Mouse (Mus musculus): Measurements from ENCODE around the gene Gm20498. TPM values are rescaled to one million over a fixed set of nuclear protein-coding genes. Genes with fewer than 3 reads are reported as not detected.
"Not testable (repeated sequence)": the region's sequence is repeated elsewhere in the genome, so short reads cannot be mapped to it uniquely, and the experiment has no call there.

Gm20498 gene
- polyA plus RNA-seq, 2 experiments = 19.3 to 30.2 TPM

DNA sequence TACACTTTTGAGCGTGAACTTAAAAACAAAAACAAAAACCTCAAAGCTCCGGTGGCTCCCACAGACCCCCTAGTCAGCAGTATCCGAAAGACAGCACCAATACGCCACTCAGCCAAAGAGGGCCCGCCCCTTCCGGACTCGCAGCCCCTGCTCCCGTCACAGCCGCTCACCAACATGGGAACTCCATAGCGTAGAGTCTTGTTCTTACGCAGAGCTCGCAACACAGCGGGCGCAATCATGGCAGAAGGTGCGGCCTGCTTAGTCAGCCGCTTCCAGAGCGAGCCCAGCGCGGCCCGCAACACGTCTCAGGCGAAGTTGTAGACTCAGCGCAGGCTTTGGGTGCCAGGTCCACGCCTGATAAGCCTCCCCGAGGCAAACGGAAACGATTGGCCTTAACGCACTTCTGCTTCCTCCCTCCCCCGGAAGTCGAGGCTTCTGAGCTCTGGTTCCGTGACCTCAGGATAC lies 47.9 kb downstream of the Gm20498 start, which contains the start of gene Cox16:
Cox16 (minus strand) TSS at position 401 of the 465 bp plus-strand sequence.
- Histone ChIP-seq H3K27me3 (ENCODE audit: control insufficient read depth, insufficient read depth, low read length) (no peaks in the 10 kb centered on the region), H3K9ac (ENCODE audit: low read depth, low read length, severe bottlenecking) (peak within 1 kb of the TSS; percentile 67), H3K4me1 (ENCODE audit: control insufficient read depth, insufficient read depth, low read length) (0 out of 2 replicates have a peak, but pooled peaks cover 2% of the 10 kb centered on the region), H3K9me3 (ENCODE audit: control insufficient read depth, low read length) (no peaks in the 10 kb centered on the region), H3K4me3 (replicated peaks; ENCODE audit: low read length) (peak within 1 kb of the TSS; percentile 73), H3K27ac (replicated peaks; ENCODE audit: low read depth, low read length) (peak within 1 kb of the TSS; percentile 92), H3K4me2 (replicated peaks; ENCODE audit: low read depth, low read length, severe bottlenecking) (peak within 1 kb of the TSS; percentile 65), H3K36me3 (ENCODE audit: control insufficient read depth, insufficient read depth, low read length) (no peaks in the 10 kb centered on the region)
- peak; percentile 97 for ATAC-seq (ENCODE audit: low FRiP score, low read depth)
- WGBS = under 1% methylated on average over 31 of the region's 31 CpGs
- TF ChIP-seq POLR2A (IDR thresholded peaks at IDR 0.05; ENCODE audit: borderline replicate concordance, extremely low read depth, insufficient read depth, insufficient read length) = no peak
- DNase-seq (ENCODE audit: low spot score) = peak; percentile 86

GRCm38 (mm10) chr12:81484212-81484611 lies 48.5 kb downstream of the Gm20498 start:
- TF ChIP-seq POLR2A (IDR thresholded peaks at IDR 0.05; ENCODE audit: borderline replicate concordance, extremely low read depth, insufficient read depth, insufficient read length) = no peak
- no peaks in the 10 kb centered on the region for H3K36me3 ChIP-seq (ENCODE audit: control insufficient read depth, insufficient read depth, low read length)
- WGBS = 2% methylated on average over 7 of the region's 7 CpGs
- ATAC-seq (ENCODE audit: low FRiP score, low read depth) (no peak), DNase-seq (ENCODE audit: low spot score) (no peak)
- H3K4me1 ChIP-seq (ENCODE audit: control insufficient read depth, insufficient read depth, low read length) = 0 out of 2 replicates have a peak, but pooled peaks cover 2% of the 10 kb centered on the region
- peak overlapping the region; percentile 92 for H3K27ac ChIP-seq (replicated peaks; ENCODE audit: low read depth, low read length)
- peak overlapping the region; percentile 65 for H3K4me2 ChIP-seq (replicated peaks; ENCODE audit: low read depth, low read length, severe bottlenecking)
- no peaks in the 10 kb centered on the region for H3K9me3 ChIP-seq (ENCODE audit: control insufficient read depth, low read length)
- H3K9ac ChIP-seq (ENCODE audit: low read depth, low read length, severe bottlenecking) = peak overlapping the region; percentile 67
- no peaks in the 10 kb centered on the region for H3K27me3 ChIP-seq (ENCODE audit: control insufficient read depth, insufficient read depth, low read length)
- H3K4me3 ChIP-seq (replicated peaks; ENCODE audit: low read length) = peak overlapping the region; percentile 73

- WGBS = 43% methylated on average over 17 of the region's 17 CpGs
- TF ChIP-seq POLR2A (IDR thresholded peaks at IDR 0.05; ENCODE audit: borderline replicate concordance, extremely low read depth, insufficient read depth, insufficient read length) = no peak
- H3K9me3 ChIP-seq (ENCODE audit: control insufficient read depth, low read length) = no peaks in the 10 kb centered on the region
- no peaks in the 10 kb centered on the region for H3K27me3 ChIP-seq (ENCODE audit: control insufficient read depth, insufficient read depth, low read length)
- no peaks in the 10 kb centered on the region for H3K36me3 ChIP-seq (ENCODE audit: control insufficient read depth, insufficient read depth, low read length)
- no peak for ATAC-seq (ENCODE audit: low FRiP score, low read depth)
- H3K4me2 ChIP-seq (replicated peaks; ENCODE audit: low read depth, low read length, severe bottlenecking) = peak overlapping the region; percentile 65
- H3K9ac ChIP-seq (ENCODE audit: low read depth, low read length, severe bottlenecking) = peak overlapping the region; percentile 67
- 0 out of 2 replicates have a peak, but pooled peaks cover 2% of the 10 kb centered on the region for H3K4me1 ChIP-seq (ENCODE audit: control insufficient read depth, insufficient read depth, low read length)
- DNase-seq (ENCODE audit: low spot score) = peak; percentile 71
- no peak overlapping the region for H3K27ac ChIP-seq (replicated peaks; ENCODE audit: low read depth, low read length)
- peak overlapping the region; percentile 73 for H3K4me3 ChIP-seq (replicated peaks; ENCODE audit: low read length)
These were observed 49.0 kb downstream of the Gm20498 start for GRCm38 (mm10) chr12:81483656-81484055.

GRCm38 (mm10) chr12:81459051-81459450 lies 73.7 kb downstream of the Gm20498 start:
- H3K4me3 ChIP-seq (replicated peaks; ENCODE audit: low read length); H3K9ac ChIP-seq (ENCODE audit: low read depth, low read length, severe bottlenecking); H3K27me3 ChIP-seq (ENCODE audit: control insufficient read depth, insufficient read depth, low read length); ATAC-seq (ENCODE audit: low FRiP score, low read depth); H3K27ac ChIP-seq (replicated peaks; ENCODE audit: low read depth, low read length); DNase-seq (ENCODE audit: low spot score); H3K4me1 ChIP-seq (ENCODE audit: control insufficient read depth, insufficient read depth, low read length); H3K4me2 ChIP-seq (replicated peaks; ENCODE audit: low read depth, low read length, severe bottlenecking); H3K36me3 ChIP-seq (ENCODE audit: control insufficient read depth, insufficient read depth, low read length); H3K9me3 ChIP-seq (ENCODE audit: control insufficient read depth, low read length): not testable (repeated sequence)
- WGBS = 95% methylated on average over 7 of the region's 7 CpGs

DNA sequence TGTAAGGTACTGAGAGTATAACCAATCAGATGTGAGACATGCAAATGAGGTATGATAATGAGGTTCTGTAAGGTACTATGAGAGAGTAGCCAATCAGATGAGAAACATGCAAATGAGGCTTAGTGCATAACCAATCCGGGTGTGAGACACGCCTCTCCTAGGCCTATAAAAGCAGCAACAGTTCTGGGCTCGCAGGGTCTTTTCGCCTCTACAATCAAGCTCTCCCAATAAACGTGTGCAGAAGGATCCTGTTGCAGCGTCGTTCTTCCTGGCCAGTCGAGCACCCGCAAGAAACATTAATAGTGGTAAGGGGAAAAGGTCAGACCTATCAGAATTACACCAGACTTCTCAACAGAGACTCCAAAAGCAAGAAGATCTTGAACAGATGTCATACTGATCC lies 93.7 kb downstream of the Gm20498 start:
- H3K27me3 ChIP-seq (ENCODE audit: control insufficient read depth, insufficient read depth, low read length); H3K4me1 ChIP-seq (ENCODE audit: control insufficient read depth, insufficient read depth, low read length); H3K27ac ChIP-seq (replicated peaks; ENCODE audit: low read depth, low read length); H3K36me3 ChIP-seq (ENCODE audit: control insufficient read depth, insufficient read depth, low read length); DNase-seq (ENCODE audit: low spot score); H3K4me3 ChIP-seq (replicated peaks; ENCODE audit: low read length); H3K9ac ChIP-seq (ENCODE audit: low read depth, low read length, severe bottlenecking); ATAC-seq (ENCODE audit: low FRiP score, low read depth); H3K4me2 ChIP-seq (replicated peaks; ENCODE audit: low read depth, low read length, severe bottlenecking); H3K9me3 ChIP-seq (ENCODE audit: control insufficient read depth, low read length): not testable (repeated sequence)
- 88% methylated on average over 9 of the region's 9 CpGs for WGBS

DNA sequence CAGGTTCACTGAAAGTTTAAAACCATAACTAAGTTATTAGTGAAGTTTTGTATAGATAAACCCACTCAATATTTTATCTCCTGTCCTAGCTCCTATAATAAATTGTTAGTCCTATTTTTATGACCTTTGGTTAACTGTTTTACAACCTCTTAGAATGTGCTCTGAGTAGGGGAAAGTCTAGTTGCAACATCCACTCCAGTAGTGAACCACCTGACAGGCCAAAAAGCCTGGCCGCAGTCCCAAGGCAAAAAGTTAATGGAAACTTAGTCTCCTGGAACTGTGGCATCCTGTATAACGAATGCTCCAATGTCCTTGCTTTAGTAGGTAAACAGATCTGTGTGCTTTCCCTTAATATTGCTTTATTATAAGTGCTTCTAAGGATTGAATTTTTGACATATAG lies 97.9 kb downstream of the Gm20498 start:
- not testable (repeated sequence) for H3K36me3 ChIP-seq (ENCODE audit: control insufficient read depth, insufficient read depth, low read length); H3K4me3 ChIP-seq (replicated peaks; ENCODE audit: low read length); H3K27ac ChIP-seq (replicated peaks; ENCODE audit: low read depth, low read length); DNase-seq (ENCODE audit: low spot score); H3K9ac ChIP-seq (ENCODE audit: low read depth, low read length, severe bottlenecking); H3K4me2 ChIP-seq (replicated peaks; ENCODE audit: low read depth, low read length, severe bottlenecking); ATAC-seq (ENCODE audit: low FRiP score, low read depth); H3K9me3 ChIP-seq (ENCODE audit: control insufficient read depth, low read length); H3K27me3 ChIP-seq (ENCODE audit: control insufficient read depth, insufficient read depth, low read length); H3K4me1 ChIP-seq (ENCODE audit: control insufficient read depth, insufficient read depth, low read length)
- 91% methylated on average over 2 of the region's 2 CpGs for WGBS

Measured in limb, embryonic 14.5 days (tissue).